Mouse (Mus musculus) spleen, adult 2 months (tissue): ENCODE measurements around the gene Gh. TPM values are rescaled to one million over a fixed set of nuclear protein-coding genes. Genes with fewer than 3 reads are reported as not detected.

Source experiments
- DNase-seq, 2 experiments: peaks; one replicate each; pipeline versions ENCODE4 v3.0.0 to v3.0.0-alpha.2; 2012 to 2021; ENCODE audit warnings: low spot score in 2 of 2, low read depth in 1 of 2
- H3K27ac ChIP-seq: fragments of 200-500 bp; 2 replicates; pipeline ENCODE4 v1.5.1; 2012; ENCODE audit warnings: low read length, inconsistent platforms; ENCODE audit not compliant: insufficient read depth
- H3K27me3 ChIP-seq: fragments of 200-500 bp; 2 replicates; pipeline ENCODE4 v1.6.1; 2012; ENCODE audit warnings: mild to moderate bottlenecking, moderate library complexity, low read length, inconsistent platforms; ENCODE audit not compliant: control insufficient read depth, insufficient read depth
- H3K36me3 ChIP-seq: fragments of 200-500 bp; 2 replicates; pipeline ENCODE4 v1.6.1; 2012; ENCODE audit warnings: mild to moderate bottlenecking, low read length, inconsistent platforms; ENCODE audit not compliant: control insufficient read depth, insufficient read depth
- H3K4me1 ChIP-seq: fragments of 200-500 bp; 2 replicates; pipeline ENCODE4 v1.6.1; 2011; ENCODE audit warnings: inconsistent platforms; ENCODE audit not compliant: control insufficient read depth, insufficient read depth, insufficient read length
- H3K4me3 ChIP-seq: fragments of 200-500 bp; 2 replicates; pipeline ENCODE4 v1.5.1; 2011; ENCODE audit warnings: mild to moderate bottlenecking, inconsistent platforms; ENCODE audit not compliant: insufficient read depth, insufficient read length; ENCODE audit errors: extremely low read depth
- CTCF ChIP-seq: fragments of 200-500 bp; IDR thresholded peaks from 2 replicates; pipeline ENCODE4 v1.5.1; 2011; ENCODE audit warnings: mild to moderate bottlenecking, inconsistent platforms; ENCODE audit not compliant: insufficient read depth, insufficient read length, insufficient replicate concordance; ENCODE audit errors: extremely low read depth
- POLR2A ChIP-seq: fragments of 200-500 bp; IDR thresholded peaks from 2 replicates; pipeline ENCODE4 v1.6.1; 2011; ENCODE audit warnings: low read depth, low read length, inconsistent platforms
- WGBS: fragments of 180-500 bp; shearing (Covaris S2); methylation state at CpG from one replicate; pipeline ENCODE4 v1.1.7; 2018; 5-methylcytosine and 5-hydroxymethylcytosine counted together
- polyA plus RNA-seq: library from polyadenylated mRNA; depleted of rRNA; stranded (reverse); fragments of >200 nt; gene quantifications from 2 replicates; pipeline ENCODE4 v1.2.3, GENCODE M21; 2012

Gh gene
- polyA plus RNA-seq, 1 experiment: 4.7 TPM

DNA sequence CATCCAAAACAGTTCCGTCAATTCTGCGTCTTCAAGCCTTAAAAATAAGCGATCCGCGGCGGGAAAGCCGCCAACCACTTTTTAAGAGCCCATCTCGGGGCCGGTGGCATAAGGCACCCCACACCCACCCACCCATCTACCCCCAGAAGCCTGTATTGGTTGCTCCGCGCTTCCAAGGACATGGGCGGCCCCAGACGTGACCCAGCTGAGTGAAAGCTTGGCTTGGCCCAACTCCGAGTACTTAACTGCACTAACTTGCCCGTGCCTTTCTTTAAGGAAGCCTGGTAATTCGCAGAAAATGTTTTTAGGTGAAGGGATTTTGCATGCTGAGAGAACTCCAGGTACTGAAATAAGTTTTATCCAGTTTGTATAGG lies 28.4 kb downstream of the Gh start:
- peak overlapping the region; percentile 68 for H3K27ac ChIP-seq
- no peaks in the 10 kb centered on the region for H3K27me3 ChIP-seq
- H3K36me3 ChIP-seq: no peaks in the 10 kb centered on the region
- TF ChIP-seq CTCF (no peak), POLR2A (no peak)
- DNase-seq: no peak
- H3K4me3 ChIP-seq: peak overlapping the region; percentile 60
- peaks cover 24% of the 10 kb centered on the region; the same call in 1 of the 2 replicates for H3K4me1 ChIP-seq
- WGBS: 18% methylated on average over 16 of the region's 16 CpGs

DNA sequence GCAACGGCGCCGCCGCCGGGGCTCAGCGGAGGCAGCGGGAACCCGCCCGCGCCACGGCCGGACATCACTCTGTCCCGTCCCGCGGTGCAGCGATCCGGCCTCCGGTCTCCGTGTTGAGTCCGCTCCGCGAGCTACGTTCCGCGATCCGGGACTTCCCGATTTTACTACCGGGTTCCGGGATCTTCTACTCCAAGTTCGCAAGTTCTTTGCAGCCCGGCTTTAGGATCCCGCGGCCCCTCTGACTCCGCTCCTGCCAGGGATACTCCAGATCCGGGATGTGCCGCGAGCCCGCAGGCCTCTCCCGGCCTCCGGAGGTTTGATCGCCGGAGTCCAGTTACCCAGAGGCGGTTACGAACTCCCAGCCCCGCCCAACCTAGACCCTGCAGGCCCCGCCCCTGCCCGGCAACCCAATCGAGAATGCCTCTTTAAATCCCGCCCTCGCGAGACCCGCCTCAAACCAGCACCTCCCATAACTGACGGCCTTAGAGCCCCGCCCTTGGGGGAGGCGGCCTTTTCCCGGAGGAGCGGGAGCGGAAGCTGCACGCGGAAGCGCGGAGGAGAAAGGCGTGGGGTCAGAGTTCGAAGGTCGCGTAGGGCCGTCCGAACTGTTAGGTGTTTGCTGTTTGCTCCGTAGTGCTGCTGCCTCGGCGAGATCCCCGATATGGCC lies 28.9 kb downstream of the Gh start, which contains the start of gene Smarcd2:
Smarcd2 (minus strand) TSS at position 329 of the 667 bp plus-strand sequence.
- Histone ChIP-seq H3K4me3 (peak within 1 kb of the TSS; percentile 66), H3K27me3 (no peaks in the 10 kb centered on the region), H3K36me3 (peaks cover under 1% of the 10 kb centered on the region; the same call in 1 of the 2 replicates), H3K4me1 (peaks cover 24% of the 10 kb centered on the region; the same call in 1 of the 2 replicates), H3K27ac (peak within 1 kb of the TSS; percentile 80)
- peak; percentile 88 for TF ChIP-seq POLR2A
- no peak for TF ChIP-seq CTCF
- peak; percentile 91 to 100 for DNase-seq
- under 1% methylated on average over 72 of the region's 72 CpGs for WGBS

DNA sequence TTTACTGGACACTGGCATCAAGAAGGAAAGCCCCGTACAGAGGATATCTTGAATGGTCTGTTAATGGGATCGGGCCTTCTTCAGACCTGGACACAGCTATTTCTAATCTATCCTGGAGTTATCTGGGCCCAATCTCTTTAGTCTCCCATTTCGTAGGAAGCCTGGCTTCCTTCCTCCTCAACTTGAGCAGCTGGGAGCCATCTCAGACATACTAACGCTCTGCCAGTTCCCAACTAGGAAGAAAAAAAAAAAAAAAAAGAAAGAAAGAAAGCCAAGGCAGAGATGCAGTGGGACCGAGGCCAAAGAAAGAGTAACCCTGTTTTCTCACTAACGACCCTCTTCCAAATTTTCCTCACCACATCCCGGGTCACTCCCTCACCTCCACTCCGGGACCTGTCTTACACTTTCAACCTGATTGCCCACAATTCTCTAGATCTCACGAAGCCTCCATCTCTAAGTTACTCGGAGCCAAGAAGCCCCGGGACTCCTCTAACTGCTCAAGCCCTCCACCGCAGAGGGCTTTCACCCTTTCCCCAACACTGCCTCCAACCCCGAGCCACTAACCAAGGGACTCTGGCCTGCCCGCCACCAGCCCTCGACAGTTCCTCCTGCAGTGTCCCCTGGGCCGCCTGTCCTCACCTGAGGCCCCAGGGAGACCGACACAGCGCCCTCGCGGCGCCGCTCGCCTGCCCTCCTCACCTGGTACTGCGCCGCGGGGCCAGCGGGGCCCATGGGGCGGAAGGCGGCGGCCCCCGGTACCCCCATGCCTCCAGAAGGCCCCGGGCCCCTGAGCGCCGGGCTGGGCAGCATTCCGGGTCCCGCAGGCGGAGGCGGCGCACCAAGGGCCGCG lies 29.6 kb downstream of the Gh start:
- peak overlapping the region; percentile 66 for H3K4me3 ChIP-seq
- DNase-seq: peak in 1 of 2 experiments; percentile 53
- H3K36me3 ChIP-seq: peaks cover 5% of the 10 kb centered on the region; the same call in 1 of the 2 replicates
- no peaks in the 10 kb centered on the region for H3K27me3 ChIP-seq
- peak overlapping the region; percentile 80 for H3K27ac ChIP-seq
- TF ChIP-seq POLR2A: no peak
- TF ChIP-seq CTCF: no peak
- H3K4me1 ChIP-seq: peaks cover 24% of the 10 kb centered on the region; the same call in 1 of the 2 replicates
- WGBS: 2% methylated on average over 41 of the region's 41 CpGs

DNA sequence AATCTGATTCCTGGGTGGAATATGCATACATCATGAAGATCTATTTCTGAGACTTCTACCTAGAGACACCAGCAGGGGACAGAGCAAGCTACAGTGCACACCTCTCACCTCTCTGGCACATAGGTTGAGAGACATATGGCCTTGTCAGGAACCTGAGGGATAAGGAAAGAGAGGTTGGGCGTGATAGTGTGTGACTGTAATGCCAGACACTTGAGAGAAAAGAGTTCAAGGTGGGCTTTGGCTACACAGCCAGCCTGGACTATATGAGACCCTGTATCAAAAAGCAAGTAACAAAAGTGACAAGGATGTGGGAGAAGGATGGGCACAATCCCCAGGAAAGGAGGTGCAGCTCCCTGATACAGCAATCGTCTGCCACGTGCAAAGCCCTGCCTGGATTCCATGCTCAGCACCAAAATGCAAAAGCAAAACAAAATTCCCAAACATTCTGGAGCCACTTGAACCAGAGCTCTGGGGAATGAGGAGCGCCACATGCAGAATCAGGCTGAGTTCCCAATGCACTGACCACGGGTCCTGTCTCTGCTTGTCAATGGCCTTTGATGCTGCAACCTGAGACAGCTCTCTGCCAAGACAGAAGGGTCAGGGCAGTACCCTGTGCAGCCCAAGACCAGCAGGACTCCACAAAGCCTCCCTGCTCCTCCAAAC lies 30.4 kb downstream of the Gh start:
- 34% methylated on average over 5 of the region's 5 CpGs for WGBS
- no peak overlapping the region for H3K27ac ChIP-seq
- DNase-seq: no peak
- H3K27me3 ChIP-seq: no peaks in the 10 kb centered on the region
- peak overlapping the region; percentile 66; the same call in 1 of the 2 replicates for H3K4me3 ChIP-seq
- peaks cover 20% of the 10 kb centered on the region; the same call in 1 of the 2 replicates for H3K4me1 ChIP-seq
- no peak for TF ChIP-seq POLR2A
- TF ChIP-seq CTCF: no peak
- peaks cover 11% of the 10 kb centered on the region for H3K36me3 ChIP-seq

DNA sequence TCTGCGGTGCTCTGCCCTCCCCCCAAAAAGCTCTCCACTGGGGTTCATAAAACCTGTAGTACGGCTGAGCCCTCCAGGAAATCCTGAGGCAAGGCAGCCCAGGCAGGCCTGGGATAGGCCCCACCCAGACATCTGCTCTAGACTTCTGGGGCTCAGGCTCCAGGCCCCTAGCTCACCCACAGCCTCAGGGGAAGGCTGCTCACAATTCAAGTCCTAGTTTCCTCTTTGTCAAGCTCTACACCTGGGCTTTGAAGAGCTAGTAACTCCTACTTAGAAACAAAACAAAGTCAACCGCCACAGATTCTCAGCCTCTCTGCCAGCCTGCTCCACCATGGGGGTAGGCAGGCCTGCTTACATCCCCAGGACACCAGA lies 32.6 kb downstream of the Gh start:
- peaks cover 32% of the 10 kb centered on the region for H3K36me3 ChIP-seq
- H3K4me3 ChIP-seq: no peak overlapping the region
- H3K27me3 ChIP-seq: no peaks in the 10 kb centered on the region
- TF ChIP-seq POLR2A (no peak), CTCF (no peak)
- DNase-seq: no peak
- 0 out of 2 replicates have a peak overlapping the region, but pooled peaks have one; percentile 37 for H3K27ac ChIP-seq
- peaks cover 19% of the 10 kb centered on the region; the same call in 1 of the 2 replicates for H3K4me1 ChIP-seq
- 22% methylated on average over 3 of the region's 3 CpGs for WGBS

DNA sequence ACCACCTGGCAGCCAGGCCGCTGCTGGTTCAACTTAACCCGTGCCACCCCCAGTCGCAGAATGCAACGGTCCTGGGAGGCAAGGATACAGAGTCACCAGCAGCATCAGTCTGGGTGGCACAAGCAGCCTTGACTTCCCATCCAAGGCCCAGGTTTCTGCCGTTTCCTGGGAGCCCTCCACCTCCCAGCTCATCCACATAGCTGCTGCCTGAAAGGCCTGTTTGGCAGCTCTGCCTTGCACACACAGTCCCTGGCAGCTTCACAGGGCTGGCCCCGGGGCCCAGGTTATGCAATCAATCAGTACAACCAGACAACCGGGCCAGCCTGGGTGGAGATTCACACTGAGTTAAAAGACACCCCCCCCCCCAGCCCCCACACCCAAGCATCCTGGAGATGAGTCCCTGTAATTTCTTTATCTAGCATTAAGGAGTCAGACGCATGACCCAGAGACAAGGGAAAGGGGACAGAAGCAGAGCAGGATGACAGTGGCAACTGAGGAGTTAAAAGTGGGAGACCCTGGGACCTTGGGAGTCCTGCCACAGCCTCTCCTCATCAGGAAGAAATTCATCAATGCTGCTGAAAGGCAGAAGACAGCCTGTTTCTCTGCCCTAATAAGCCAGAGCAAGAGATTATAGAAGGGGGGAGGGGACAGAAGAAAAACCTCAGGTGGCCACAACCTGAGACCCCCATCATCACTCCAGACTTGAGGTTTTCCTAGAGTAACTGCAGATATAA lies 33.2 kb downstream of the Gh start:
- DNase-seq: no peak
- TF ChIP-seq CTCF: no peak
- TF ChIP-seq POLR2A: no peak
- peaks cover 37% of the 10 kb centered on the region for H3K36me3 ChIP-seq
- no peak overlapping the region for H3K4me3 ChIP-seq
- H3K27me3 ChIP-seq: no peaks in the 10 kb centered on the region
- 0 out of 2 replicates have a peak overlapping the region, but pooled peaks have one; percentile 37 for H3K27ac ChIP-seq
- WGBS: 62% methylated on average over 8 of the region's 8 CpGs
- H3K4me1 ChIP-seq: peaks cover 19% of the 10 kb centered on the region; the same call in 1 of the 2 replicates
